Mouse (Mus musculus) CH12.LX (cell line): ENCODE measurements at regions not wholly inside any gene's neighbourhood (a gene's known extent, or its start where the extent isn't known, plus 50 kb on each side); places are given as distances from the start of the nearest gene placed in this dataset.

ENCODE experiments used
- CTCF ChIP-seq, 2 experiments: IDR thresholded peaks in 1 of 2; conservative IDR thresholded peaks in 1 of 2; 2 replicates each; pipeline ENCODE4 v1.5.1; 2011 to 2012; ENCODE audit warnings: low read depth in 2 of 2, low read length in 2 of 2, improper control_type of control experiment in 1 of 2, inconsistent platforms in 1 of 2, mild to moderate bottlenecking in 1 of 2, moderate library complexity in 1 of 2
- E2F4 ChIP-seq: IDR thresholded peaks from 2 replicates; pipeline ENCODE4 v1.6.1; 2011; ENCODE audit warnings: low read depth, low read length, improper control_type of control experiment; ENCODE audit not compliant: insufficient replicate concordance
- ETS1 ChIP-seq: conservative IDR thresholded peaks from 2 replicates; pipeline ENCODE4 v1.6.1; 2012; ENCODE audit warnings: low read depth, mild to moderate bottlenecking, inconsistent platforms, low read length, improper control_type of control experiment, moderate library complexity
- HCFC1 ChIP-seq: IDR thresholded peaks from 2 replicates; pipeline ENCODE4 v1.6.1; 2012; ENCODE audit warnings: low read depth, mild to moderate bottlenecking, inconsistent platforms, low read length, improper control_type of control experiment
- MAFK ChIP-seq: IDR thresholded peaks from 2 replicates; pipeline ENCODE4 v1.6.1; 2011; ENCODE audit warnings: low read length, improper control_type of control experiment; ENCODE audit not compliant: insufficient replicate concordance
- NELFE ChIP-seq: IDR thresholded peaks from 2 replicates; pipeline ENCODE4 v1.6.1; 2011; ENCODE audit warnings: low read depth, low read length, improper control_type of control experiment
- POLR2A ChIP-seq: IDR thresholded peaks from 2 replicates; pipeline ENCODE4 v1.6.1; 2011; ENCODE audit warnings: low read depth, mild to moderate bottlenecking, improper control_type of control experiment, low read length
- TBP ChIP-seq: conservative IDR thresholded peaks from 2 replicates; pipeline ENCODE4 v1.6.1; 2011; ENCODE audit warnings: low read depth, low read length, improper control_type of control experiment

GRCm38 (mm10) chr13:10636859-10637258 lies 276.2 kb upstream of the Chrm3 start:
- TF ChIP-seq E2F4 = no peak
- TF ChIP-seq HCFC1 = no peak
- TF ChIP-seq TBP = no peak
- peak; percentile 68 for TF ChIP-seq ETS1
- TF ChIP-seq CTCF (conservative IDR thresholded peaks at IDR 0.05 in 1 of 2, IDR thresholded peaks at IDR 0.05 in 1 of 2; ENCODE audit: low read depth in 2 of 2, low read length in 2 of 2) = no peak
- no peak for TF ChIP-seq MAFK
- TF ChIP-seq NELFE = no peak
- no peak for TF ChIP-seq POLR2A
